Mouse (Mus musculus): ENCODE data around the gene Itpr1. TPM values are rescaled to one million over a fixed set of nuclear protein-coding genes. Genes with fewer than 3 reads are reported as not detected.

Itpr1 gene
- polyA plus RNA-seq, 1 experiment from 2014 or later, result 3.5 TPM

GRCm38 (mm10) chr6:108184847-108185684 lies 27.8 kb upstream of the Itpr1 start, which contains the start of gene Sumf1:
Gene Sumf1, minus strand, starts transcription at chr6:108185582.
- 5% methylated on average over 48 of the region's 49 CpGs for WGBS
- H3K27ac ChIP-seq (ENCODE audit: low read depth, low read length), result no peak within 1 kb of the TSS
- H3K4me1 ChIP-seq (ENCODE audit: control insufficient read depth, insufficient read depth, low read length), result peaks cover 5% of the 10 kb centered on the region
- H3K4me2 ChIP-seq (ENCODE audit: low read depth, low read length), result peak within 1 kb of the TSS; percentile 92
- H3K4me3 ChIP-seq (ENCODE audit: low read depth, low read length), result peak within 1 kb of the TSS; percentile 84
- H3K36me3 ChIP-seq (ENCODE audit: control insufficient read depth, insufficient read depth, low read length), result no peaks in the 10 kb centered on the region
- ATAC-seq (ENCODE audit: low read depth), result peak; percentile 95
- no peaks in the 10 kb centered on the region for H3K27me3 ChIP-seq (ENCODE audit: control insufficient read depth, insufficient read depth, low read length)
- H3K9ac ChIP-seq (replicated peaks; ENCODE audit: low read depth, low read length), result peak within 1 kb of the TSS; percentile 69
- no peaks in the 10 kb centered on the region for H3K9me3 ChIP-seq (ENCODE audit: control insufficient read depth, low read length)

- Histone ChIP-seq H3K9ac (replicated peaks; ENCODE audit: low read depth, low read length) (peak overlapping the region; percentile 69; the same call in 1 of the 2 replicates), H3K27me3 (ENCODE audit: control insufficient read depth, insufficient read depth, low read length) (no peaks in the 10 kb centered on the region), H3K4me3 (ENCODE audit: low read depth, low read length) (peak overlapping the region; percentile 84), H3K27ac (ENCODE audit: low read depth, low read length) (no peak overlapping the region), H3K4me2 (ENCODE audit: low read depth, low read length) (peak overlapping the region; percentile 92), H3K4me1 (ENCODE audit: control insufficient read depth, insufficient read depth, low read length) (peaks cover 5% of the 10 kb centered on the region), H3K9me3 (ENCODE audit: control insufficient read depth, low read length) (no peaks in the 10 kb centered on the region), H3K36me3 (ENCODE audit: control insufficient read depth, insufficient read depth, low read length) (no peaks in the 10 kb centered on the region)
- WGBS, result 18% methylated on average over 4 of the region's 4 CpGs
- ATAC-seq (ENCODE audit: low read depth), result no peak; the same call in 1 of the 2 replicates
Measured at GRCm38 (mm10) chr6:108185685-108186009, 27.2 kb upstream of the Itpr1 start.

- Histone ChIP-seq H3K4me2 (ENCODE audit: low read depth, low read length) (no peak overlapping the region), H3K4me3 (ENCODE audit: low read depth, low read length) (no peak overlapping the region), H3K36me3 (ENCODE audit: control insufficient read depth, insufficient read depth, low read length) (no peaks in the 10 kb centered on the region)
Measured at GRCm38 (mm10) chr6:108190690-108191089, 22.2 kb upstream of the Itpr1 start.

GRCm38 (mm10) chr6:108192632-108193031 lies 20.3 kb upstream of the Itpr1 start:
- Histone ChIP-seq H3K4me2 (ENCODE audit: low read depth, low read length) (no peak overlapping the region), H3K27me3 (ENCODE audit: control insufficient read depth, insufficient read depth, low read length) (no peaks in the 10 kb centered on the region), H3K36me3 (ENCODE audit: control insufficient read depth, insufficient read depth, low read length) (no peaks in the 10 kb centered on the region), H3K9me3 (ENCODE audit: control insufficient read depth, low read length) (no peaks in the 10 kb centered on the region), H3K4me1 (ENCODE audit: control insufficient read depth, insufficient read depth, low read length) (no peaks in the 10 kb centered on the region), H3K4me3 (ENCODE audit: low read depth, low read length) (no peak overlapping the region), H3K9ac (replicated peaks; ENCODE audit: low read depth, low read length) (no peak overlapping the region), H3K27ac (ENCODE audit: low read depth, low read length) (no peak overlapping the region)
- no peak for ATAC-seq (ENCODE audit: low read depth)
- WGBS, result 56% methylated on average over 4 of the region's 4 CpGs

More at GRCm38 (mm10) chr6:108190690-108191089, 22.2 kb upstream of the Itpr1 start:
- no peak overlapping the region for H3K9ac ChIP-seq (replicated peaks; ENCODE audit: low read depth, low read length)
- no peaks in the 10 kb centered on the region for H3K4me1 ChIP-seq (ENCODE audit: control insufficient read depth, insufficient read depth, low read length)
- WGBS, result 91% methylated on average over 1 of the region's 1 CpGs
- H3K27me3 ChIP-seq (ENCODE audit: control insufficient read depth, insufficient read depth, low read length), result no peaks in the 10 kb centered on the region
- H3K27ac ChIP-seq (ENCODE audit: low read depth, low read length), result no peak overlapping the region
- ATAC-seq (ENCODE audit: low read depth), result no peak
- H3K9me3 ChIP-seq (ENCODE audit: control insufficient read depth, low read length), result no peaks in the 10 kb centered on the region

GRCm38 (mm10) chr6:108196665-108197064 lies 16.2 kb upstream of the Itpr1 start:
- Histone ChIP-seq H3K9ac (replicated peaks; ENCODE audit: low read depth, low read length) (no peak overlapping the region), H3K4me3 (ENCODE audit: low read depth, low read length) (no peak overlapping the region), H3K4me2 (ENCODE audit: low read depth, low read length) (no peak overlapping the region), H3K4me1 (ENCODE audit: control insufficient read depth, insufficient read depth, low read length) (no peaks in the 10 kb centered on the region), H3K27ac (ENCODE audit: low read depth, low read length) (no peak overlapping the region), H3K9me3 (ENCODE audit: control insufficient read depth, low read length) (no peaks in the 10 kb centered on the region), H3K27me3 (ENCODE audit: control insufficient read depth, insufficient read depth, low read length) (no peaks in the 10 kb centered on the region), H3K36me3 (ENCODE audit: control insufficient read depth, insufficient read depth, low read length) (no peaks in the 10 kb centered on the region)
- WGBS, result 87% methylated on average over 7 of the region's 7 CpGs
- no peak for ATAC-seq (ENCODE audit: low read depth)

- H3K9ac ChIP-seq (replicated peaks; ENCODE audit: low read depth, low read length), result no peak overlapping the region
- H3K27ac ChIP-seq (ENCODE audit: low read depth, low read length), result no peak overlapping the region
- H3K27me3 ChIP-seq (ENCODE audit: control insufficient read depth, insufficient read depth, low read length), result no peaks in the 10 kb centered on the region
- ATAC-seq (ENCODE audit: low read depth), result no peak
- H3K4me1 ChIP-seq (ENCODE audit: control insufficient read depth, insufficient read depth, low read length), result no peaks in the 10 kb centered on the region
- no peaks in the 10 kb centered on the region for H3K36me3 ChIP-seq (ENCODE audit: control insufficient read depth, insufficient read depth, low read length)
- H3K9me3 ChIP-seq (ENCODE audit: control insufficient read depth, low read length), result no peaks in the 10 kb centered on the region
- H3K4me3 ChIP-seq (ENCODE audit: low read depth, low read length), result no peak overlapping the region
- H3K4me2 ChIP-seq (ENCODE audit: low read depth, low read length), result no peak overlapping the region
- WGBS, result 73% methylated on average over 4 of the region's 4 CpGs
Measured at GRCm38 (mm10) chr6:108197117-108197516, 15.8 kb upstream of the Itpr1 start.

- WGBS, result 90% methylated on average over 7 of the region's 7 CpGs
- H3K4me3 ChIP-seq (ENCODE audit: low read depth, low read length), result no peak overlapping the region
- H3K27ac ChIP-seq (ENCODE audit: low read depth, low read length), result no peak overlapping the region
- no peak for ATAC-seq (ENCODE audit: low read depth)
- no peaks in the 10 kb centered on the region for H3K36me3 ChIP-seq (ENCODE audit: control insufficient read depth, insufficient read depth, low read length)
- H3K27me3 ChIP-seq (ENCODE audit: control insufficient read depth, insufficient read depth, low read length), result no peaks in the 10 kb centered on the region
- H3K4me1 ChIP-seq (ENCODE audit: control insufficient read depth, insufficient read depth, low read length), result no peaks in the 10 kb centered on the region
- H3K9ac ChIP-seq (replicated peaks; ENCODE audit: low read depth, low read length), result no peak overlapping the region
- H3K9me3 ChIP-seq (ENCODE audit: control insufficient read depth, low read length), result no peaks in the 10 kb centered on the region
- no peak overlapping the region for H3K4me2 ChIP-seq (ENCODE audit: low read depth, low read length)
Measured at GRCm38 (mm10) chr6:108198286-108198685, 14.6 kb upstream of the Itpr1 start.

GRCm38 (mm10) chr6:108204322-108204721 lies 8.6 kb upstream of the Itpr1 start:
- Histone ChIP-seq H3K4me3 (ENCODE audit: low read depth, low read length) (no peak overlapping the region), H3K27me3 (ENCODE audit: control insufficient read depth, insufficient read depth, low read length) (no peaks in the 10 kb centered on the region), H3K36me3 (ENCODE audit: control insufficient read depth, insufficient read depth, low read length) (no peaks in the 10 kb centered on the region), H3K4me2 (ENCODE audit: low read depth, low read length) (no peak overlapping the region), H3K9ac (replicated peaks; ENCODE audit: low read depth, low read length) (no peak overlapping the region), H3K27ac (ENCODE audit: low read depth, low read length) (no peak overlapping the region), H3K4me1 (ENCODE audit: control insufficient read depth, insufficient read depth, low read length) (no peaks in the 10 kb centered on the region), H3K9me3 (ENCODE audit: control insufficient read depth, low read length) (no peaks in the 10 kb centered on the region)
- 95% methylated on average over 2 of the region's 2 CpGs for WGBS
- no peak for ATAC-seq (ENCODE audit: low read depth)

GRCm38 (mm10) chr6:108206145-108206544 lies 6.8 kb upstream of the Itpr1 start:
- H3K9ac ChIP-seq (replicated peaks; ENCODE audit: low read depth, low read length), result no peak overlapping the region
- no peaks in the 10 kb centered on the region for H3K9me3 ChIP-seq (ENCODE audit: control insufficient read depth, low read length)
- no peak overlapping the region for H3K4me2 ChIP-seq (ENCODE audit: low read depth, low read length)
- H3K4me3 ChIP-seq (ENCODE audit: low read depth, low read length), result no peak overlapping the region
- no peaks in the 10 kb centered on the region for H3K4me1 ChIP-seq (ENCODE audit: control insufficient read depth, insufficient read depth, low read length)
- H3K27ac ChIP-seq (ENCODE audit: low read depth, low read length), result no peak overlapping the region
- no peak for ATAC-seq (ENCODE audit: low read depth)
- H3K27me3 ChIP-seq (ENCODE audit: control insufficient read depth, insufficient read depth, low read length), result no peaks in the 10 kb centered on the region
- H3K36me3 ChIP-seq (ENCODE audit: control insufficient read depth, insufficient read depth, low read length), result no peaks in the 10 kb centered on the region
- 85% methylated on average over 4 of the region's 4 CpGs for WGBS
